Mouse (Mus musculus): ENCODE data around the gene Spg21. TPM values are rescaled to one million over a fixed set of nuclear protein-coding genes. Genes with fewer than 3 reads are reported as not detected.

Gene Spg21
- total RNA-seq, 1 experiment from 2014 or later = 54.8 TPM

DNA sequence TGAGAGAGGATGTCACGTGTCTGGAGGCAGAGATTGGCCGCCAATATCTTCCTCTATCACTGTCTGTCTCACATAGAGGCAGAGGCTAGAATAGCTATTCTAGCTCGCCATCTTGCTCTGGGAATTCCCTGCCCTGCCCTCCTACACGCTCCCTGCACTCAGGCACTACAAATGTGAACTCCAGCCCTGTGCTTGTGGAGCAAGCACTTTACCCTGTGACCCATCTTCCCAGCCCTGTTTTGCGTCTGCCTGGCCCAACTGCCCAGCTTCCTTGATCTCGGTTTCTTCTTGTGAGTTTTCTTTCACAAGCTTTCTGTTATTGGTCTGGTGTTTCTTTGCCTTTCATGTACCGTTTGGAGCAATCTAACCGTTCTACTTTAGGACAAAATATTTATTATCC is 18.4 kb downstream of the Spg21 start:
- no peak for DNase-seq

DNA sequence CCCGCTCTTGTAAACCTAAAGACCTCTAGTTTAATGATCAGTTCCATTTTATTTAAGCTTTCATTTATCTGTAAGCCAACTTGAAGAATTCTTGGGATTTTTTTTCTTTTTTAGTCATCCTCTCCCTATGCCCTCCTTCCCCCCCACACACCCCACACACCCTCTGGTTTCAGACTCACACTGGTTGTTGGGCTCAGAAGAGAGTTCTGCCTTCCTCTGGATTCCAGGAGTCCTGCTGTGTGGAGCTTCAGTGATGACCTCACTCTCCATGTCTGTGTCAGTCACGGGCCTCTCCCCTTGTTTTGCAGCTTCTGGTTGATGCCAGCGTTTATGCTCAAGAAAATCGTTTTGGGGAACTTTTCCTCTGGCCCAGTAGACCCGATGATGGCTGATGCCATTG is 19.3 kb downstream of the Spg21 start:
- DNase-seq = no peak

DNA sequence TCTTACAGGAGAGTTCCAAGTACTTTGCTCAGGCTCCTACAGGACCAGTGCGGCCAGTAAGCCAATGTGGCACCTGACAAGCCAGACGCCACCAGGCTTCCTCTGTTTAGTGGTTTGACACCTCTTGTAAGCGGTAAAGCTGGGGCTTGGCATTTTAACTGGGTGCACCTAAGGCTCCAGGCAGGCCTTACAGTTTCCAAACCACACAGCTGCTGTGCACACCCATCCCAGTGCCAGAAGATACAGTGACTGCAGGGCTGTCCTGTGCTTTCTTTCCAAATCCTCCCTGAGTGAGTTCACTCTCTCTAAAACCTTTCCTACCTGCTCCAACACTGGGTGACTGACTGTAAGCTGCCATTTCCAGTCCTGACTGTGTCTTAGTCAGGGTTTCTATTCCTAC is 30.7 kb downstream of the Spg21 start:
- DNase-seq = no peak

- DNase-seq = no peak
Observed at GRCm38 (mm10) chr9:65492351-65492750, 31.6 kb downstream of the Spg21 start.

DNA sequence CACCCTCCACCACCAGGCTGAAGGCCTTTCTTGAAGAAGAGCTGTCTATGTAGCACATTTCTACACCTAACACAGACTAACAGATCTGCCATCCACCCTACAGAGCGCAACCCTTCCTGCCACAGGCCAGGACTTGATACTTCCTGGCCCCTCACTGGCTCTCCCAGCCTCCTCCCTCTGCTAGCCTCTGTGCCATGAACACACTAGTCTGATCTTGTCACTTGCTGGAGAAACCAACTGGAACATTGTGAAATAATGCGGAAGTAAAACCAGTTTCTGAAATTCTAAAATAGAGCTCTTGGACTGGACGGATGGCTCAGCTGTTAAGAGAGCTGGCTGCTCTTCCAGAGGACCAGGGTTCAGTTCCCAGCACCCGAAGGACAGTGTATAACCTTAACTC is 32.1 kb downstream of the Spg21 start:
- no peak for DNase-seq

DNA sequence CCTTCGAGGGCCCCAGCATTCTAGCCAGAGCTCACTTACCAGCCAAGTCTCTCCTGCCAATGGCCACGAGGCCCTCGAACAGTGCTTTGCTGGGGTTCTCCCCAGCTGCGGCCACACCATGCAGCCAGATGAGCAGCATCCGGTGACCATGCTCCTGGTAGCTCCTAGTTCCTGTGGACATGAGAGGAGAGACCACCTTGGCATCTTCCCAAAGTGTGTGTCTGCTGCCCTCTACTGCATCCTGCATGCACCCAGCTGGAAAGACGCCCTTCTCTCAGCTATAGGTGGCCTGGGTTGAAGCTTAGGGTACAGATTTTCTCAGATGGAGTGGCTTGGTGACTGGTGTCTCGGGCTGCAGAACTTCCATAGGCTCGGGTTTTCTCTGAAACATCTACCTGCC is 41.4 kb downstream of the Spg21 start:
- no peak for DNase-seq

- DNase-seq = peak; percentile 25
Observed at GRCm38 (mm10) chr9:65502721-65503505, 42.2 kb downstream of the Spg21 start.

- DNase-seq = no peak
Observed at GRCm38 (mm10) chr9:65508449-65508848, 47.7 kb downstream of the Spg21 start.

- no peak for DNase-seq
Observed at GRCm38 (mm10) chr9:65512520-65512919, 51.8 kb downstream of the Spg21 start.

DNA sequence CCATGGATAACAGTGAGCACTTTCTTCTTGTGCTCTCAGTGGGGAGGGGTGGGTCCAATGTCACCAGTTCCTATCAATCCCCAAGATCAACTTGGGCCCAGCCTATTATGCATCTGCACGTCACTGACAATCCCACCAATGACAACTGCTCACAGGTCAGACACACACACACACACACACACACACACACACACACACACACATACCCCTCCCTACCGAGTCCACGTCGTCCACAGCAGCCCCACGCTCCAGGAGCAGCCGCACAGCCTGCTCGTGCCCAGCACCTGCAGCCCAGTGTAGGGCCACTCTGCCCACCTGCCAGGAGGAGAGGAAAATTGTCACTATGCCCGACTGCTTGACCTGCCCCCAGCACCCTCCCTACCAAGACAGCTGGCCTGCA is 53.7 kb downstream of the Spg21 start:
- no peak for DNase-seq

DNA sequence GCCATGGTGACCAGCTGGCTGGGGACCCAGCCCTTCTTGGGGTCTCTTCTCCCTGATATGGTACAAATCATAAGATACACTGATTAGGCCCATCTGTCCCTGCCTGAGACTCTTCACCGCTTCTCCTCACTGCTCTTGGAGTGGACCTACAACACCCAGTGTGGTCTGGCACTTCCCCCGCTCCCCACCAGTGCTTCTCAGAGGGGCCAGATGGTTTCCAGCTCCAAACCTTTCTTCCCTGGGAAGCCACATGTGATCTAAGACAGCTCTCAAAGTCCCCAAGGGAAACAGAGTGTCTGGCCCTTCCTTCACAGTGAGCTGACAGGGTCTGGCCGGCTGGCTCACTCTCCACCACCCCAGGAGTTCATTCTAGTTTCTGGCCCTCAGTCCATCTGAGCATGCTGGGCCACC is 54.1 kb downstream of the Spg21 start:
- no peak for DNase-seq

DNA sequence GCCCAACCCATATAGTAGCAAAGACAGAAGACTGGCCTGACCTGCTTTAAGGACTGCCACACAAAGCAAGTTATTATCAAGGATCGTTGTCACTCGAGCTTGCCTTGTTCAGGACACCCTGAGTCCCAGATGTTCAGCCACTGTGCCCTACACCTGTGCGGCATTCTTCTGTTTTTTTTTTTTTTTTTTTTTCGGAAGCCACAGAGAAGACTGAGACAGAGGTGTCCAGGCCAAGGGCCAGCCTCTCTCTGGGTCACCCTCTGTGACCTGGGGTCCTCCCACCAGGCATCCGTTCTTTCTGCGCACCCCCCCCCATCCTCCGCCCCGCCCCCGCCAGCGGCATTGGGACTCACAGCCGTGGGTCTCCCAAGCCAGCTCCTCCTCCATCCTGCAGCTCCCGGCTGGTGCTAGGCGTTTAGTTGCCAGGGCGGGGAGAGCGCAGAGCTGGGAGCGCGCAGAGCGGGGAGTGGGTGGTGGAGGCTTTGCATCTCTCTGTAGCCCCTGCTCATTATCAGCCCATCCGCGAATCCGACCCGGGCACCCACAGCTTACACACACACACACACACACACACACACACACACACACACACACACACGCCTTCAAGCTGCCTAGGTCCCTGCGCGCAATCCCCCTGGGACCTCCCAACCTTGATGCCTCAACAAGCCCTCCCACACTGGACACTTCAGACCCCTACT is 59.2 kb downstream of the Spg21 start, which contains the start of gene Ankdd1a:
Ankdd1a (minus strand) TSS at position 387 of the 698 bp plus-strand sequence.
- DNase-seq = no peak

- DNase-seq = no peak
Observed at GRCm38 (mm10) chr9:65520505-65520876, 59.7 kb downstream of the Spg21 start.

GRCm38 (mm10) chr9:65523611-65524364 is 63.0 kb downstream of the Spg21 start:
- DNase-seq = peak; percentile 79

DNA sequence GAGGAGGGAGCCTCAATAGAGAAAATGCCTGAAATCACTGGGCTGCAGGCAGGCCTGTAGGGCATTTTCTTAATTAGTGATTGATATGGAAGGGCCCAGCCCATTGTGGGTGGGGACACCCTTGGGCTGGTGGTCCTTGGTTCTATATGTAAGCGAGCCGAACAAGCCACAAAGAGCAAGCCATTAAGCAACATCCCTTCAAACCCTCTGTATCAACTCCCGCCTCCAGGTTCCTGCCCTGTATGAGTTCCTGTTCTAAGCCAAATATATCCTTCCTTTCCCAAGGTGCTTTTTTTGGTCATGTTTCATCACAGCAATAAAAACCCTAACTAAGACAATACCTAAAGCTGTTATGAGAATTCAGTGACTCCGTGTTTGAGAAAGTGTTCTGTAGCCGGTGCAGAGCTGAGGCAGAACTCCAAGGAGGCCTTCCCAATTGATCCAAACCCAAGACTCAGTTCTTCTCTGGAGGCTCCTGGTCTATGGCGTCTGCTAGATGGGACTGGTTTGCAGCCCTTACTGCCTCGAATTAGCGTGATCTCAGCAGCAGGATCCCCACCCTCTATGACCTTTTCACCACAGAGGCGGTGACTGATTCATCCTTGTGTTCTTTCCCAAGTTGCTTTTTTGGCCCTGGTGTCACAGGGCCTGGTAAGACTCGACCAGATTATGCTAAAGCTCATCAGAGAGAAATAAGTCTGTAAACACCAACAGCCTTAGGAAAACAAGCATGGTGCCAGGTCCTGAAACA is 64.9 kb downstream of the Spg21 start:
- DNase-seq = no peak

GRCm38 (mm10) chr9:65528417-65529038 is 67.8 kb downstream of the Spg21 start:
- DNase-seq = peak; percentile 21

GRCm38 (mm10) chr9:65529659-65530058 is 68.9 kb downstream of the Spg21 start:
- peak; percentile 67 for DNase-seq

- DNase-seq = no peak
Observed at GRCm38 (mm10) chr9:65531283-65531682, 70.5 kb downstream of the Spg21 start.

DNA sequence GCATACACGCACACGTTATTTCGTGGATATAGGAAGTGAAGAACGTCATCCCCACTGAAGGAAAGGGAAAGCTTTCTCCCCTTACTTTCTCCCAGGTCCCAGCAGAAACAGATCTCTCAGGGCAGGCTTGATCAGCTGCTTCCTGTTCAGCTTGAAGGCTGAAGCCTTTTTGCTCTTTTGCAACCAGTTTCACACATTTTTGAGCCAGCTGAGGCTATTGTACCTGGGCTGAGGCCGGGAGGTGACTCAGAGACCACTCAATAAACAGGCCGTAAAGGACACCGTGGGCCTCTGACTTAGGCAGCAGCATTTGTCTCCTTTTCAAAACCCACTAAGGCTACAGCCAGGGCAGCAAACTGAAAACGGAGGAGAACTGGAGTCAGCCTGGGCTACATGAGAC is 72.2 kb downstream of the Spg21 start:
- no peak for DNase-seq

GRCm38 (mm10) chr9:65534111-65534510 is 73.4 kb downstream of the Spg21 start:
- DNase-seq = no peak

- DNase-seq = no peak
Observed at GRCm38 (mm10) chr9:65535191-65535722, 74.5 kb downstream of the Spg21 start.

Measured in adrenal gland, postnatal 25 days (tissue).